Mouse (Mus musculus) heart, postnatal 25 days (tissue): Measurements from ENCODE around the gene Stk16. TPM values are rescaled to one million over a fixed set of nuclear protein-coding genes. Genes with fewer than 3 reads are reported as not detected.

Experiments used
- DNase-seq: peaks from one replicate; pipeline ENCODE4 v3.0.0; 2022; ENCODE audit warnings: low spot score
- intact Hi-C: fragments of 180-260 bp; cut with DNase I; formaldehyde crosslinking; loops from one replicate; pipeline ENCODE4 v1.15.1; 2025
- microRNA-seq: library from miRNA; unstranded; fragments of <30 nt; microRNA quantifications from one replicate; pipeline ENCODE4 v1.2.0, GENCODE M21; 2022
- total RNA-seq, 2 experiments: library from RNA; stranded (reverse); gene quantifications; 2 replicates each; pipeline ENCODE4 v1.2.3; 2021

Stk16 gene
- total RNA-seq, 2 experiments from 2014 or later, result 45.2 to 48.8 TPM

DNA sequence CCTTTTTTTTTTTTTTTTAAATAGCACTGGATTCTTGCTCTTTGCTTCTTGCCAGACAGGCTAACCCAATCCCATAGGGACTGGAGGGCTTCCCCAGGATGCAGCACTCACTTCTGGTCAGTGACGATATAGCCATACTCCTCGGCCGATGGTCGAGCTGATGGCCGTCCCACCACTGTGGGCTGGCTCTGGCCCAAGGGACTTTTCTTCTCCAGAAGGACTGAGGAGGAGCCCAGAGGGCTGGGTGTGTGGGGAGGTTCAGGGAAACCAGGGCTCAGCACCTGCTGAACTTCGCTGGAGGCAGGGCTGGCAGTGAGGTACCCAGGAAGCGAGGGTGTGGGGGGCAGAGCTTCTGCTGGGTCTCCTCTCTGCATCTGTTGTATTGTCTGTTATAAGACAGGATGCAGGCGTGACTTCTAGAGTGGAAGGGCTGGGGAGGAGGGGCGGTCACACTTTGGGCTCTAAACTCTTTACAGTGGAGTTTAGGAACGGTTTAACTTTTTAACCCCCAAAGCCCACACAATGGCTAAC is 44.9 kb downstream of the Stk16 start:
- no peak for DNase-seq
- intact Hi-C loops, result no loop called here

DNA sequence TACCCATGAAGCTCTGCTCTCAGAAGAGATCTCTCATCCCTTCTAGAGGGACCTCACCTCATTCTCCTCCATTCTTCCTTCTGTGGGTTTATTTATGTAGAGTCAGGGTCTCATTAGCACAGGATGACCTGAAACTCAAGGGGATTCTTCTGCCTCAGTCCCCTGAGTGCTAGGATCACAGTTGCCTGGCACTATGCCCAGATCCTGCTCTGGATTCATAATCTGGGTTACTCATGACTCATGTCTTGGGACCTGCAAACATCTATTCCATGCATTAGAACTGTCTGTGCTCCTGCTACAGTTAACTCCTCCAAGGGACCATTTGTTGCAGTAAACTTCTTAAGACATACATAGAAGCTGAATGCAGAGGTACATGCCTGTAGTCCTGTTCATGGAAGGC is 50.6 kb downstream of the Stk16 start:
- intact Hi-C loops, result no loop called here
- DNase-seq, result no peak

DNA sequence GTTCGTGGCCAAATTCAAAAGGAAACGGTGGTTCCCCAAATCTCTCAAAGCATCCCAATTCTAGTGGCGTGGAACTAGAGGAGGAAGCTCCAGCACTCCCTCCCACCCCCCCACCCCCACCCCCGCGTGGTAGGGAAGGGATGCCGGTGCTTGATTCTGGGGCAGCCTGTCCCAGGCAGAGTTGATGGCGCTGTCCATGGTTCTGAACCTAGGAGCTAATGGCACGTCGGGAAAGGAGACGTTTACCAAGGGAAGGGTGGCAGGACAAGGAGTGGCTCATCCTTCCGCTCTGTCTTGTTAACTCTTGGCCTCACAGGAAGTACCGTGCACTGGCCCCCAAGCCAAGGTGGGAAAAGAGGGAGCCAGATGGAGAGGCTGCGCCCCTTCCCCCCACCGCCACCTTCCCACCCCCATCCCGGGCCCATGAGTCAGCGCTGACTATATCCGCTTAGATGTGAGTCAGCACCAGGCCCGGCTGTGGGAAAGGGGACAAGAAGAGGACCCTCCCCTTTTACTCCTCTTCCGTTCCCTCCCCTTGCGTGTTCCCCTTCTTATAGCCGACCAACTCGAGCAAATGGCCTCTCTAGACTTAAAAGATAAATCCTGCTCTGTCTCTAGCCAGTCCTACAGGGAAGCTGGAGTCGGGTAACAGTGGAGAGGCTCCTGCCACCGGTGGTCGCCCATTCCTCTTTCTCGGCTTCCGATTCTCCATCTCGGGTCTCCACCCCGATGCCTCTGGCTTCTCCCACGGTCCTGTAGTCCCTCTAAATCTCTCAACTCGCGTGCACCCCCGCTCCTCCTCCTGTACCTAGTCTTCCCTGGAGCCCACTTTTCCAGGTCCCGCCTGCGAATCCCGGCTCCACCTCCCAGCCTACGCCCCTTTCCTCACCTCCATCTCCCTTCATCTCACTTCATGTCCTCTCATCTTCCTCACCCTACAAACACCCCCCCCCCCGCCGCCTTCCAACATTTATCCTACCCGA is 52.6 kb downstream of the Stk16 start:
- DNase-seq, result no peak
- intact Hi-C loops, result loop anchor here (2.0 kb wide), 1 partner anchor 14 kb away; no protein-coding TSS in a partner anchor

DNA sequence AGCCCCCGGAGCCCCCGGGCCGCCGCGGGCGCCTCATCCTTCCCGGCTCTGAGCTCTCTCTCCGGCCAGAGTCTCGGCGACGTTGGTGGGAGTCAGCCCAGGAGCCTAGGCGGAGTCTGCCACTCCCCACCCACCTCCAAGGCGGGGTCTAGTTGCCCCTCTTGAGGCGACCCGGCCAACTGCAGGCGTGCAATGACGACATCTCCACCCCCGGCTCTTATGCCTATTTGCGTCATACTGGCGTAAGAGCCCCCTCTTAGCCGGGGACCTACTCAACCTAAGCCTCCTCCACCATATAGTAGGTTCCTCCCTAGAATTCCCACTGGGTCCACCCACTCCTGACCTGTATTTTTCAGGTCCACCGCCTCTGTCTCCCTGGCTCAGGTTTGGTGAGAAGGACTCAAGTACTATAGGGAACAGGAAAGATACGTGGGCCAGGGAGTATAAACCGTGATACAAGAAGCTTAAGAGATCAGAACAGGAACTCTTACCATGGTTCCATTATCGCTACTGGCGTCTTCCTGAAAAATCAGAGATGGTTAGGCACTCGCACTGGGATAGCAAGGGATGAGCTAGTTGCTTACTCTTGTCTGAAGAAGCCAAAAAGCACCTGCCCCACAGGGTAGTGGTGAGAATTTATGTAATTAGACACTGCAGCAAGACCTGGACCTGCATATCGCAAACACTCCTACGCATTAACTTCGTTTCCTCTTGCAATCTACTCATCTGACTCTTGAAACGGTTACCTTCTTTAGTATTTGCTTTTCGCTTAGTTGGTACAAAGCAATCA is 53.6 kb downstream of the Stk16 start, which contains the start of gene Ptprn:
Gene Ptprn, minus strand, starts transcription at position 412 of the 790 bp plus-strand sequence.
- no peak for DNase-seq
- intact Hi-C loops, result no loop called here

Small RNAs within 50 kb of the gene (microRNA-seq; reads per million reads assigned to microRNA genes)
- gene Gm27943, result not detected

Other genes with a start within 250 kb of the Stk16 start
- 1 to 10 TPM; 3.9 to 4.0 TPM for gene Nhej1, start 85.6 kb upstream of the Stk16 start, total RNA-seq
- 1 to 10 TPM in 1 of 2 experiments, under 1 TPM in 1; 0.86 to 1.1 TPM for gene Slc23a3, start 76.9 kb upstream of the Stk16 start, total RNA-seq
- 10 to 100 TPM; 21.3 to 23.7 TPM for gene Cnppd1, start 68.1 kb upstream of the Stk16 start, total RNA-seq
- 10 to 100 TPM; 19.5 to 23.5 TPM for gene Retreg2, start 68.1 kb upstream of the Stk16 start, total RNA-seq
- 10 to 100 TPM; 14.2 to 15.3 TPM for gene Zfand2b, start 42.2 kb upstream of the Stk16 start, total RNA-seq
- 10 to 100 TPM; 26.1 to 29.6 TPM for gene Abcb6, start 30.4 kb upstream of the Stk16 start, total RNA-seq
- 10 to 100 TPM; 11.2 to 12.9 TPM for gene Ankzf1, start 18.7 kb upstream of the Stk16 start, total RNA-seq
- gene Atg9a, start 18.6 kb upstream of the Stk16 start, total RNA-seq, result 10 to 100 TPM; 68.2 to 72.9 TPM
- gene Glb1l, start within 50 bp of the Stk16 start, total RNA-seq, result 1 to 10 TPM; 2.3 to 4.0 TPM
- gene Tuba4a, start 9.0 kb downstream of the Stk16 start, total RNA-seq, result 1,000 to 10,000 TPM; 1,036 to 1,088 TPM
- not detected for gene A630095N17Rik, start 21.3 kb downstream of the Stk16 start, total RNA-seq
- gene Dnajb2, start 25.6 kb downstream of the Stk16 start, total RNA-seq, result 100 to 1,000 TPM in 1 of 2 experiments, 10 to 100 TPM in 1; 90.4 to 100 TPM
- under 1 TPM; 0.86 to 0.92 TPM for gene Ptprn, start 53.7 kb downstream of the Stk16 start, total RNA-seq
- gene Resp18, start 67.6 kb downstream of the Stk16 start, total RNA-seq, result not detected
- 10 to 100 TPM; 81.8 to 82.7 TPM for gene Dnpep, start 107.2 kb downstream of the Stk16 start, total RNA-seq
- 1,000 to 10,000 TPM; 1,261 to 1,294 TPM for gene Des, start 149.5 kb downstream of the Stk16 start, total RNA-seq
- 100 to 1,000 TPM; 141 to 144 TPM for gene Speg, start 164.5 kb downstream of the Stk16 start, total RNA-seq
- 10 to 100 TPM; 36.6 to 37.3 TPM for gene Gmppa, start 225.1 kb downstream of the Stk16 start, total RNA-seq
- gene Asic4, start 239.6 kb downstream of the Stk16 start, total RNA-seq, result not detected